Mouse (Mus musculus): Measurements from ENCODE around the gene Glis3.
A peak's percentile ranks its signal among the peaks of the same experiment; 100 is the strongest.

Glis3 gene

GRCm38 (mm10) chr19:28679776-28680391, at the start of gene Glis3:
TSS of gene Glis3 (minus strand) at chr19:28680077.
- peak; percentile 89 for DNase-seq

- DNase-seq = peak; percentile 81
Measured at GRCm38 (mm10) chr19:28726161-28726880, 46.4 kb upstream of the Glis3 start.

GRCm38 (mm10) chr19:28724641-28725040, 44.8 kb upstream of the Glis3 start:
- no peak for DNase-seq

GRCm38 (mm10) chr19:28722626-28723025, 42.7 kb upstream of the Glis3 start:
- DNase-seq = no peak

- DNase-seq = no peak
Measured at GRCm38 (mm10) chr19:28721834-28722233, 42.0 kb upstream of the Glis3 start.

GRCm38 (mm10) chr19:28720016-28720415, 40.1 kb upstream of the Glis3 start:
- DNase-seq = no peak

GRCm38 (mm10) chr19:28714674-28715073, 34.8 kb upstream of the Glis3 start:
- peak; percentile 11 for DNase-seq

- no peak for DNase-seq
Measured at GRCm38 (mm10) chr19:28697718-28698117, 17.8 kb upstream of the Glis3 start.

GRCm38 (mm10) chr19:28686398-28686797, 6.5 kb upstream of the Glis3 start:
- no peak for DNase-seq

- DNase-seq = no peak
Measured at GRCm38 (mm10) chr19:28685484-28685883, 5.6 kb upstream of the Glis3 start.

GRCm38 (mm10) chr19:28684347-28684746, 4.5 kb upstream of the Glis3 start:
- DNase-seq = no peak

- no peak for DNase-seq
Measured at GRCm38 (mm10) chr19:28683346-28683745, 3.5 kb upstream of the Glis3 start.

GRCm38 (mm10) chr19:28679291-28679775, 544 bp downstream of the Glis3 start:
- DNase-seq = peak; percentile 32

GRCm38 (mm10) chr19:28678646-28679270, 1.1 kb downstream of the Glis3 start:
- no peak for DNase-seq

GRCm38 (mm10) chr19:28677728-28678438, 2.0 kb downstream of the Glis3 start:
- DNase-seq = peak; percentile 78

- DNase-seq = peak; percentile 29
Measured at GRCm38 (mm10) chr19:28677045-28677727, 2.7 kb downstream of the Glis3 start.

GRCm38 (mm10) chr19:28663781-28664180, 16.1 kb downstream of the Glis3 start:
- DNase-seq = no peak

GRCm38 (mm10) chr19:28663148-28663547, 16.7 kb downstream of the Glis3 start:
- no peak for DNase-seq

- no peak for DNase-seq
Measured at GRCm38 (mm10) chr19:28662474-28662873, 17.4 kb downstream of the Glis3 start.

- DNase-seq = peak; percentile 71
Measured at GRCm38 (mm10) chr19:28660912-28661311, 19.0 kb downstream of the Glis3 start.

GRCm38 (mm10) chr19:28657686-28658195, 22.1 kb downstream of the Glis3 start:
- DNase-seq = no peak

- DNase-seq = no peak
Measured at GRCm38 (mm10) chr19:28656882-28657281, 23.0 kb downstream of the Glis3 start.

All from kidney, postnatal 14 days (tissue).